Mouse (Mus musculus) gastrocnemius, adult 2 months (tissue): ENCODE data around the gene Kcnj12. TPM values are rescaled to one million over a fixed set of nuclear protein-coding genes. Genes with fewer than 3 reads are reported as not detected.
A peak's percentile ranks its signal among the peaks of the same experiment; 100 is the strongest.

Source experiments
- DNase-seq: peaks from one replicate; pipeline ENCODE4 v3.0.0; 2022
- H3K27ac ChIP-seq: fragments of 200-600 bp; 2 replicates; pipeline ENCODE4 v1.8.1; 2022; ENCODE audit warnings: mild to moderate bottlenecking
- H3K4me3 ChIP-seq: fragments of 200-600 bp; 2 replicates; pipeline ENCODE4 v1.8.1; 2022; ENCODE audit warnings: mild to moderate bottlenecking, moderate library complexity
- CTCF ChIP-seq: fragments of 200-600 bp; IDR thresholded peaks from 2 replicates; pipeline ENCODE4 v1.8.1; 2022; ENCODE audit warnings: antibody characterized with exemption, mild to moderate bottlenecking, moderate library complexity
- intact Hi-C: fragments of 180-260 bp; cut with DNase I; formaldehyde crosslinking; loops from one replicate; pipeline ENCODE4 v1.15.1; 2025
- total RNA-seq, 2 experiments: library from RNA; stranded (reverse); gene quantifications; 2 replicates each; pipeline ENCODE4 v1.2.3; 2021

Kcnj12 gene
- total RNA-seq, 2 experiments from 2014 or later = 50.4 to 65.8 TPM

- Histone ChIP-seq H3K27ac (peak overlapping the region; percentile 58), H3K4me3 (no peak overlapping the region)
- intact Hi-C loops = no loop called here
- peak; percentile 65 for DNase-seq
- TF ChIP-seq CTCF = no peak
Measured at GRCm38 (mm10) chr11:61028211-61028950, 6.0 kb downstream of the Kcnj12 start.

GRCm38 (mm10) chr11:61029116-61029740, 6.9 kb downstream of the Kcnj12 start:
- DNase-seq = no peak
- H3K27ac ChIP-seq = no peak overlapping the region
- TF ChIP-seq CTCF = no peak
- H3K4me3 ChIP-seq = no peak overlapping the region
- intact Hi-C loops = no loop called here

GRCm38 (mm10) chr11:61029864-61030595, 7.7 kb downstream of the Kcnj12 start:
- H3K27ac ChIP-seq = no peak overlapping the region
- H3K4me3 ChIP-seq = no peak overlapping the region
- intact Hi-C loops = no loop called here
- no peak for DNase-seq
- no peak for TF ChIP-seq CTCF

- 0 out of 2 replicates have a peak overlapping the region, but pooled peaks have one; percentile 28 for H3K27ac ChIP-seq
- no peak for TF ChIP-seq CTCF
- no peak overlapping the region for H3K4me3 ChIP-seq
- DNase-seq = peak; percentile 6
- intact Hi-C loops = no loop called here
Measured at GRCm38 (mm10) chr11:61031137-61031536, 8.8 kb downstream of the Kcnj12 start.

GRCm38 (mm10) chr11:61031658-61032445, 9.5 kb downstream of the Kcnj12 start:
- intact Hi-C loops = no loop called here
- no peak for TF ChIP-seq CTCF
- Histone ChIP-seq H3K4me3 (no peak overlapping the region), H3K27ac (peak overlapping the region; percentile 28)
- peak; percentile 14 for DNase-seq

GRCm38 (mm10) chr11:61032481-61032880, 10.1 kb downstream of the Kcnj12 start:
- TF ChIP-seq CTCF = no peak
- peak; percentile 9 for DNase-seq
- intact Hi-C loops = no loop called here
- H3K4me3 ChIP-seq = no peak overlapping the region
- H3K27ac ChIP-seq = no peak overlapping the region

- Histone ChIP-seq H3K4me3 (no peak overlapping the region), H3K27ac (no peak overlapping the region)
- TF ChIP-seq CTCF = no peak
- intact Hi-C loops = no loop called here
- no peak for DNase-seq
Measured at GRCm38 (mm10) chr11:61033160-61033559, 10.8 kb downstream of the Kcnj12 start.

- no peak for DNase-seq
- intact Hi-C loops = no loop called here
Measured at GRCm38 (mm10) chr11:61036639-61037038, 14.3 kb downstream of the Kcnj12 start.

GRCm38 (mm10) chr11:61038277-61038782, 16.0 kb downstream of the Kcnj12 start:
- Histone ChIP-seq H3K4me3 (no peak overlapping the region), H3K27ac (peak overlapping the region; percentile 63)
- intact Hi-C loops = no loop called here
- peak; percentile 67 for DNase-seq
- no peak for TF ChIP-seq CTCF

More at GRCm38 (mm10) chr11:61036639-61037038, 14.3 kb downstream of the Kcnj12 start:
- Histone ChIP-seq H3K27ac (no peak overlapping the region), H3K4me3 (no peak overlapping the region)
- TF ChIP-seq CTCF = no peak

- intact Hi-C loops = loop anchor here (5.0 kb wide), 2 partner anchors 51 to 89 kb away; no protein-coding TSS in a partner anchor
Measured at GRCm38 (mm10) chr11:61040856-61041652, 18.7 kb downstream of the Kcnj12 start.

GRCm38 (mm10) chr11:61042593-61042992, 20.2 kb downstream of the Kcnj12 start:
- Histone ChIP-seq H3K4me3 (no peak overlapping the region), H3K27ac (peak overlapping the region; percentile 31; the same call in 1 of the 2 replicates)
- intact Hi-C loops = loop anchor here (5.0 kb wide), 2 partner anchors 50 to 90 kb away; no protein-coding TSS in a partner anchor
- DNase-seq = no peak
- TF ChIP-seq CTCF = no peak

More at GRCm38 (mm10) chr11:61040856-61041652, 18.7 kb downstream of the Kcnj12 start:
- TF ChIP-seq CTCF = no peak; the same call in 1 of the 2 replicates
- DNase-seq = no peak
- no peak overlapping the region; the same call in 1 of the 2 replicates for H3K27ac ChIP-seq
- H3K4me3 ChIP-seq = no peak overlapping the region
